Mouse (Mus musculus) gastrocnemius, postnatal 25 days (tissue): ENCODE results near the gene Tmem19. TPM values are rescaled to one million over a fixed set of nuclear protein-coding genes. Genes with fewer than 3 reads are reported as not detected.

ENCODE experiments used
- DNase-seq: peaks from one replicate; pipeline ENCODE4 v3.0.0; 2022
- long read RNA-seq, 2 experiments: library from polyadenylated mRNA; stranded (forward); transcript quantifications; one replicate each; pipeline ENCODE4 v2.0.0; 2021
- total RNA-seq, 2 experiments: library from RNA; stranded (reverse); gene quantifications; 1 replicate in 1 of 2; 2 replicates in 1 of 2; pipeline ENCODE4 v1.2.3; 2021

The Tmem19 gene
- 10 to 100 TPM in 1 of 2 experiments, 1 to 10 TPM in 1; 8.8 to 14.9 TPM for total RNA-seq
- long read RNA-seq, experiment 1, partial matches to known transcripts: 1 of 6 reads
- long read RNA-seq, experiment 1, other reads (novel, unspliced or antisense): 2 of 6 reads
- long read RNA-seq, experiment 2, partial matches to known transcripts: 1 of 9 reads
- long read RNA-seq, experiment 2, other reads (novel, unspliced or antisense): 4 of 9 reads

GRCm38 (mm10) chr10:115361840-115362622 is at the start of gene Tmem19:
Tmem19 (minus strand) TSS chr10:115362501.
- DNase-seq: peak; percentile 97

- DNase-seq: peak; percentile 8
Observed at GRCm38 (mm10) chr10:115406393-115406792, 44.1 kb upstream of the Tmem19 start.

- DNase-seq: no peak
Observed at GRCm38 (mm10) chr10:115391896-115392295, 29.6 kb upstream of the Tmem19 start.

- no peak for DNase-seq
Observed at GRCm38 (mm10) chr10:115391076-115391475, 28.8 kb upstream of the Tmem19 start.

- DNase-seq: no peak
Observed at GRCm38 (mm10) chr10:115387891-115388290, 25.6 kb upstream of the Tmem19 start.

- peak; percentile 63 for DNase-seq
Observed at GRCm38 (mm10) chr10:115385018-115386002, 23.0 kb upstream of the Tmem19 start.

- DNase-seq: peak; percentile 97
Observed at GRCm38 (mm10) chr10:115384221-115385017, 22.1 kb upstream of the Tmem19 start, which contains the start of the genes Thap2 and Zfc3h1. Thap2 (minus strand) TSS chr10:115384443. Zfc3h1 (plus strand) TSS chr10:115384959.

GRCm38 (mm10) chr10:115383644-115384220 is 21.4 kb upstream of the Tmem19 start:
- no peak for DNase-seq

GRCm38 (mm10) chr10:115382846-115383643 is 20.7 kb upstream of the Tmem19 start:
- DNase-seq: no peak

GRCm38 (mm10) chr10:115381506-115382084 is 19.3 kb upstream of the Tmem19 start:
- DNase-seq: no peak

GRCm38 (mm10) chr10:115363151-115363550 is 850 bp upstream of the Tmem19 start:
- no peak for DNase-seq

GRCm38 (mm10) chr10:115362623-115362964 is 293 bp upstream of the Tmem19 start:
- DNase-seq: no peak

- no peak for DNase-seq
Observed at GRCm38 (mm10) chr10:115359066-115359465, 3.2 kb downstream of the Tmem19 start.

- no peak for DNase-seq
Observed at GRCm38 (mm10) chr10:115358216-115358919, 3.9 kb downstream of the Tmem19 start.

- no peak for DNase-seq
Observed at GRCm38 (mm10) chr10:115356106-115356505, 6.2 kb downstream of the Tmem19 start.

GRCm38 (mm10) chr10:115355016-115355415 is 7.3 kb downstream of the Tmem19 start:
- no peak for DNase-seq

GRCm38 (mm10) chr10:115354553-115354952 is 7.7 kb downstream of the Tmem19 start:
- no peak for DNase-seq

GRCm38 (mm10) chr10:115350810-115351397 is 11.4 kb downstream of the Tmem19 start:
- DNase-seq: no peak

- DNase-seq: no peak
Observed at GRCm38 (mm10) chr10:115349509-115349908, 12.8 kb downstream of the Tmem19 start.
